Mouse (Mus musculus) layer of hippocampus, postnatal 25 days (tissue): ENCODE results near the gene Arhgap31. TPM values are rescaled to one million over a fixed set of nuclear protein-coding genes. Genes with fewer than 3 reads are reported as not detected.

Experiments
- DNase-seq, 2 experiments: peaks; one replicate each; pipeline ENCODE4 v3.0.0; 2022; ENCODE audit warnings: mixed read lengths in 2 of 2, low spot score in 1 of 2; ENCODE audit errors: extremely low spot score in 1 of 2
- total RNA-seq, 2 experiments: library from RNA; stranded (reverse); gene quantifications; 2 replicates each; pipeline ENCODE4 v1.2.3; 2021

Arhgap31 gene
- total RNA-seq, 2 experiments from 2014 or later = 18.1 to 18.7 TPM

DNA sequence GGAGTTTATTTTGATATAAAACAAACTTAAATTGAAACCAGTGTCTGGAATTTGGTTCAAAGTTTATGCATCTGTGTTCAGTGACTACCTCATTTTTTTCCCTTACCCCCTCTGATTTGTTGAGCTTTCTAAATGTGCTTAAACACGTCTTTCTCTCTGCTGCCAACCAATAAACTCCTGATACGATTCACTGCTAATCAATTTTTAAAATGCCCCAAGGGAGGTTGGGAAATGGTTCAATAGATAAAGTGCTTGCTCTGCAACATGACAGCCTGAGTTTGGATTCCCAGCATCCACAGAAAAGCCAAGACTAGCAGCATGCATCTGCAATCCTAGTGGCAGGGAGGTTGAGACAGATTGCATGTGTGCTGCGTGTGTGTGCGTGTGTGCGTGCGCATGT lies 99.4 kb downstream of the Arhgap31 start:
- DNase-seq = no peak

DNA sequence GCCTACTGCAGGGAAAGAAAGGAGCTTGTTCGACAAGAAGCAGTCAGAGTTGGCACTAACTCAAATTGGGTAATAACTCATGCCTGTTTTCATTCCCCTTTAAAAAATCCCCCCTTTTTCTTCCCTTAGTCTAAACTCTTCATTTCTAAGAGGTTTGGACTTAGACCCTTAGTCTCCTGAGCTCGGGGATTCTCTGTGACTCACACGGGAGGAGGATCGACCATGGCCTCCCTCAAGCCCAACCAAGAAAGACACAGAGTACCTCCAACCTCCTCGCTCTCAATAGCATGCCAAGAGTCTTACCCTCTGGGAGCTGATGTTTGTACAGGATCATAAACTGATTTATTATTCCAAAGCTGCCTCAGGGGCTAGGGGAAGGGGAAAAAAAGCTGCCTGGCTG lies 100.4 kb downstream of the Arhgap31 start:
- DNase-seq = no peak

DNA sequence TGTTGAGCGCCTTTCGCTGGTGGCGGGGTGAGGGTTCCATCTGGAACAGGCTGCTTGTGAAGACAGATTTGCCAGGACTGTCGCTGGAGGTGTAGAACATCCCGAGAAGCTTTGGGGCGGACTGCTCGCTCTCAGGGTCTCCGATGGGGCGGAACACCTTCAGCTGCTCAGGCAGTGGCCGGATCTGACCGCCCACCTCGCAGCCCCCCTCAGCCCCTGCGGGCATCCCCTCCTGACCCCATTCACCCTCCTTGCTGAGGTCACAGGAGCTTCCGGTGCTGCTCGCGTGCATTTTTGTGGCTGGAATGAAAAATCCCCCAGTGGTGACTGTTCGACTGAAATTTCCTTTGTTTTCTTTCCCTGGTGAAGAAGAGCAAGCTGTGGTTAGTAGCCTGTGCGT lies 104.0 kb downstream of the Arhgap31 start:
- no peak for DNase-seq

DNA sequence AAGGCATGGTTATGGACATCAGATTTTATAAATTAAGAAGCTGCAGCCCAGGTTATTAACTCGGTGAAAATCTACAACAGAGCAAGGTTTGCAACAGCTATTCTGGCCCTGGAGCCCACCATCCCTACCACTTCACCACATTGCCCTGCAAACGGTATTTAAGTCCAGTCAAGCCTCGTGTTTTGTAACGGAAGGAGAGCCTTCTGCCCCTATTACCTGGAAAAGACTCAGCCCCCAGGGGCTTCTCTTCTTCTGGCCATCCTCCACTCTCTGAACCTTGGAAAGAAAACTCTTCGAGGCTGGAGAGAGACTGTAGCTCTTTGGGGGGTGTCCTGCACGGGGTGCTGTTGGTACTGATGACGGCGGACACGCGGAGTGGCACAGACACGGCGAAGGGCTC lies 104.4 kb downstream of the Arhgap31 start:
- DNase-seq = no peak

DNA sequence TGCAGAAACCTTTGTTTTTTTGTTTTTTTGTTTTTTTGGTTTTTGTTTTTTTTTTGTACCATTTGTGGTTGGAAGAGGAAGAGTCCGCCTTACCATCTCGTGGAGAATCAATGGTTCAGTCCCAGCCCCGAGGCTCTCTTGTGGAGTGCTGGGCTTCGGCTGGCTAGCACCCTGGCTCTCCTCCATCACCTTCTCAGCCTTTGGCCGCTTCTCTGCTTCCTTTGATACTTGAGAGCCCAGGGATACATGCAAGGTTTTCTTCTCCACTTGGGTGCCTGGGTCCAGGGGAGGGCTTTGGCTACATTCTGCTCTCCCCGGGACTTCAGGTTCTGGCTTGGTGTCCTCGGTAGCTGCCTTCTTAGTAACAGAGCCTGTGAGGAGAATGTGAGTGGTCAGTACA lies 106.6 kb downstream of the Arhgap31 start:
- no peak for DNase-seq

DNA sequence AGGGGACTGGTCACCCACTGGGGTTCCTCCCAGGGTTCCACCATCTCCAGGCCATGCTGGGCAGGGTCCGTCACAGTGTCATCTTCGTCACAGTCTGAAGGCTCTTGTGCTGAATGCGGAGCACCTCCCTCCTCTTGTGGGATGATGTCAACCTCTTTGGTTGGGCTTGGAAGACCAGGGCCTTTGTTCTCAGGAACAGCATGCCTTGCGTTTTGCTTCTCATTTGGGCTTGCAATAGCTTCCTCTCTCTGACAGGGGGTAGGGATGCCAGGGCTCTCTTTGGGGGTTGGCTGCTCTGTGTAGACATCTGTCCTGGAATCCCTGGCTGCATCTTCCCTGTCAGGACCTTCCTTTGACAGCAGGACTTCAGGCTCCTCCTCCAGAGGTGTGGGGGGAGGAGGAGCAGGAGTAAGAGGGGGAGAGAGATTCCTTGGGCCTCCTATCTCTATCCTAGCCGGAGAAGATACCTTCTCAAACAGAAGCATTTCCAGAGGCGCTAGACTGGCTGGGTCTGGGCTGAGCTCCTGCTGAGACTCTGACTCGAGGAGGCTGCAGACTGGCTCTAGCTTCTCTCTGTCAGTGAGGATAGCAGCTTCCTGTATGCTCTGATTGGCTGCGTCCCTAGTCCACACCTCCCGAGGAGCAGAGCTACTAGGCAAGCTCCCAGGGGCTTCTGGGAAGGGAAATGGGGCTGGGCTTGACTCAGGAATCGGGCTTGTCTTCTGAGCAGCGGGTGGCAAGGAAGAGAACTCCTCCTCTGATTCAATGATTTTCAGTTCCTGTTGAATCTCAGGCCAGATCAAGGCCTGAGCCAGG lies 109.9 kb downstream of the Arhgap31 start:
- DNase-seq = no peak

DNA sequence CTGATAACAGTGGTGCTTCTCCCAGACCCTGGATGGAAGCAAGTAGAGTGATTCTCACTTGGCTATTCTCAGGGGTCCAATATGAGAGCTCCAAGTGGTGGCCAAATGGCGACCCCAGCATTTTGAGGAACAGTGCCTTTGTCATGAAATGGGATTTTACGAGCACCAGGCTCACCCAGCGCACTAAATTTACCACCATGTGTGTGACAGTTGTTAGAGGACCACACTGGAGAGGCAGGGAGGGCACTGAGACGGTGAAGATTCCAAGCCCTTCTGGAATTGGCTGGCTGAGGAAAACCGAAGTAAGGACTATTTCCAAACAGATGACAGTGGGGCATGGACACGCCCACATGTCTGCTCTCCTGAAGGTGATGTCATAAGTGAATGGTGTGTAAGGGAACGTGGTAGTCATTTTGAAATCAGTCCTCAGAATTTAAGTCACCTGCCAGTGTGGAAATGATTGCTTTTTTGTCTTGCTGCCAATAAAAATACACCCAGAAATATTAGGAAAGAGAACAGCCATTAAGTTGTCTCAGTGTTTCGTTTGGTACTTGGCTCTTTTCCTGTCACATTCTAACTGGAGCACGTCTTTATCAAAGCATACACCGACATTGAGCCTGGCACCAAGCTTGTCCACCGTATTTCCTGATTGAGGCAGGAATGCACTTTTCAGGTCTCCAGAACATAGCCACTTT lies 113.9 kb downstream of the Arhgap31 start:
- no peak for DNase-seq

DNA sequence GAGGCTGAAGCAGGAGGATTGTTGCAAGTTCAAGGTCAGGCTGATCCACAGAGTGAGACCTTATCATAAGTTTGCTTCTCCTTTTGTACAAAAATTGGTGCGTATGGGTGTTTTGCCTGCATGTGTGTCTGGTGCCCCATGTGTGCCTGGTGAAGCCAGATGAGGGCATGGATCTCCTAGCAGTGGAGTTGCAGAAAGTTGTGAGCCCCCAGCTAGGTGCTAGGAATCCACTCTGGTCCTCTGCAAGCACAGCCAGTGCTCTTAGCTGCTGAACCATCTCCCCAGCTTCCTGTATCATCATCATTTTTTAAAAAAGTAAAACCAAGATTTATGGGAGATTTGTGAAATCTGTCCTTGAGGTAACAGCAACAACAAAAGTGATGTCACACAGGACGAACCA lies 116.4 kb downstream of the Arhgap31 start:
- DNase-seq = no peak

DNA sequence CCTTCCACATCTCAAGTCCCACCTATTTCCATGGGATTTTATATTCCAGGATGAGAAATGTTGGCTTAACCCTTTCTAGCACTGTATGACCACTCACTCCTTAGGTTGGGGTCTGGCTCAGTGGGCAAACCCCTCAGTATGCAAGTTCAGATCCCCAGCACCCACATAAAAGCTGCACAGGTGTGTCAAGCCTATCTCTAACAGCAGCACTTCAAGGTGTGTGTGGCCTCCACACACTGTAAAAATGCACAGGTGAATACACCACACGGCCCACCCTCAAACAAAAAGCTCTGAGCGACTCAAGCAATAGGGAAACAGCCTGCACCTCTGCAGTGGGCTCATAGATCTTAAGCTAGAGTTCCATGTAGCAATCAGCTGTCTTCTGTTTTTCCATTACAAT lies 117.0 kb downstream of the Arhgap31 start:
- no peak for DNase-seq

DNA sequence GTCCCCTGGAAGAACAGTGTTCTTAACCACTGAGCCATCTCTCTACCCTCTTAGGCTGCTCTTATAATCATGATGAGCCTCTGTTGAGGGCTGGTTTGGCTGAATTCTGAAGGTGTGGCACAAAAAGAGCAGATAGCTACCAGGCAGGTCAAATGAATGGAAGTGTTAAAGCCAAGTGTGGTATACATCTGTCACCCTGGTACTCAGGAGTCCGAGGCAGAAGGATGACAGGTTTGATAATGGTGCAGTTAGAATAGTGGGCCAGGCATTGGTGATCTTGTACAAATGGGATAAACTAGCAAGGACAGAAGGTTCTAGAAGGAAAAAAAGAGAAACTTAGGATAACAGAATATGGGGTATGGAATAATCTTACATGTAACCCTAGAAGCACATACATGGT lies 118.6 kb downstream of the Arhgap31 start:
- no peak for DNase-seq

DNA sequence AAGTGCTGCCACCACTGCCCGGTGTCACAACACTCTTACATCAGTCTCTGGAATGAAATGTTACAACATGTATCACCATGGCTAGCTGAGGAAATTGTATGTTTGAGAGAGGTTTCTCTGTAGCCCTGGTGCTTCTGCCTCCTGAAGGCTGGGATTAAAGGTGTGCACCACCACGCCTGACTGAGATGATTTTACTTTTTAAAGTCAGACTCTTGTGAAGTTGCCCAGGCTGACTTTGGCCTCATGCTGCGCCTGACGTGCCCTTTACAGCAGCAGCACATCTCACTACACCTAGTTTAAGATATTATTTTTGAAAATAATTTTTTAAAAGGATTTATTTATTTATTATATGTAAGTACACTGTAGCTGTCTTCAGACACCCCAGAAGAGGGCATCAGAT lies 120.1 kb downstream of the Arhgap31 start:
- DNase-seq = no peak

DNA sequence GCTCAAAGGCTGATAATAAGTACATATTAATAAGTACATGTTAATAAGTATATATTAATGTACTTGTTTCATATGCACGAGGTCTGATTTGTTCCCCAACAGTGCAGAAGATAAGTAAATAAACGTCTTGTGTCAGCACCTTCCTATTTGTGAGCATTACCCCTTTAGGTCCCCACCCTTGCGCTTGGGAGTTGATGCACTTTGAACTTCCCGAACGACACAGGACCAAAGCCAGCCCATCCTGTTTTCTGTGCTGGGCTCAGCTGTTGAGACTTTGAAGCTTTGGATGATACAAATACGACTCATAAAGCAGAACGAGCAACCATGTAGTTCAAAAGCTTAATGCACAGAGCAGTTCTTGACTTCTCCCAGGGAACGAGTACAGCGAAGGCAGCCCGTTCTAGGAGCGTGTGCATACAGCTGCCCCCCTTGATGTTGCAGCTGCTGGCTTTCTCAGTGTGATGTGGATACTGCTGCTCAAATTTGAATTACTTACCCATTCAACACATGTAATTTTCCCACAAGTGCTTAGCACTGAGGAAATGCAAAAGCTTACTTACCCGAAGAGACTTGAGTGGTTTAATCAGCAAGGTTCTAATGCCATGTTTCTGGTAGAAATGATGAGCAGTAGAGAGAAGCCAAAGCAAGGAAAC lies 120.9 kb downstream of the Arhgap31 start:
- no peak for DNase-seq

DNA sequence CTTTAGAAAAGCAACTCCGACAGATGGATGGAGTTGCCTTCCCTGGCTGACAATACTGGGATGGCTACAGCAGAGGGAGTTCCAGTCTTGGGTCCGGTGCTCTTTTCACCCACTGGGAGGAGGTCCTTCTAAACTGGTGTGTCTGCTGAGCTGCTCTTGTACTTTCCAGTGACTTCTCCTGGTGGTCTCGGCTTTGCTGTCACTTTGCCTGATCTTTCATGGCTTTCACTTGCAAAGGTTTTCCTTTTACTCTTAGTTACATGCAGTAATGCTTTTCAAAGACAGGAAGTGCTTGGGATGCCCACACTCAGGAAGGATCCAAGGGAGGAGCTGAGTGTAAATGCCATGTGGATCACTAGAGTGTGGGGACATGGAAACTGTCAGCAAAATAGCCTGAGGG lies 121.6 kb downstream of the Arhgap31 start:
- DNase-seq = no peak

DNA sequence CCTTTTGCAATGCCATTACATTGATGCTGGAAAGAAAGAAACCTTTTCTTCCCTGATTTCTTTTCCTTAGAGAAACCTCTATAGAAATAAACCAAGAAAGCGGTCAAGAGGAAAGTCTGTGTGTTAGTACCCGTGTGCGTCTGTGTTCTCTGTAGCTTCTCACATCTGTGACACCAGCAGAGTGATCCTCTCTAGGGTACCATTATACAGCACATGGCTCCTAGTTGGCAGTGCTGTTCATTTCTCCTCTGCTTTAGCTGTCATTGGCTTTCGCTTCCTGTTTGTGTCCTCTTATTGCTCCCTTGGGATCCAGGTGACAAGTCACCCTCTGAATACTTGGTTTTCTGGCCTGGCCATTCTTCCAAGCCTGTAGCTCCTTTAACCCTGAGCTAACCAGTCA lies 125.5 kb downstream of the Arhgap31 start:
- no peak for DNase-seq

DNA sequence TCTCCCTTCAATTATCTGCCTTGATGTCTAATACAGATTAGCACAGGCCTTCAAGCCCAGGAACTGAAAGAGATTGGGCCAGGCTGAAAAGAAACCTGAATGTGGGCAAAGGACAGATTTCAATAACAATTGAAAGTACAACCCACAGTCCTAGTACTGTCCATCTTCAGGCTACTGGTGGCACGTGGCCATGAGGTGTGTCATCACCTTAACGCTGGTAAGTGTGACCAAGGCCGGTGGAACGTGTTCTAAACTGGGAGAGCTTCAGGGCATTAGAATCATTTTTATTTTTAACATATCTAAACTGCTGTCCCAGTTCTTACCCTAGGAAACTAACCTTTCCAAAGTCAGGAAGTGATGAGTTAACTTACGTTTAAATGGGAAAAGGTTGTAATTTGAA lies 125.9 kb downstream of the Arhgap31 start:
- no peak for DNase-seq

DNA sequence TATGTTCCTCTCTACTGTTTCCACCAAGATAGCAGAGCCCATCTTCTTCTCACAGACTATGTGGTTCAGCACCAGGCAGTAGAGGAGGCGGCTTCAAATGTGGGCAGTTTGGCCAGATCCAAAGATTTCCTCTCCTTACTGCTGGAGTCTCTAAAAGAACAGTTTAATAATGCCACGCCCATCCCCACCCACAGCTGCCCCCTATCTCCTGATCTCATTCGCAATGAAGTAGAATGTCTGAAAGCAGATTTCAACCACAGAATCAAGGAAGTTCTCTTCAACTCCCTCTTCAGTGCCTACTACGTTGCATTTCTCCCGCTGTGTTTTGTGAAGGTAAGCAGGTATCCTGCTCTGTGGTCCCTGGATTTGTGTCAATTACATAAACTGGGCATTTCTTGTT lies 127.9 kb downstream of the Arhgap31 start:
- DNase-seq = no peak

DNA sequence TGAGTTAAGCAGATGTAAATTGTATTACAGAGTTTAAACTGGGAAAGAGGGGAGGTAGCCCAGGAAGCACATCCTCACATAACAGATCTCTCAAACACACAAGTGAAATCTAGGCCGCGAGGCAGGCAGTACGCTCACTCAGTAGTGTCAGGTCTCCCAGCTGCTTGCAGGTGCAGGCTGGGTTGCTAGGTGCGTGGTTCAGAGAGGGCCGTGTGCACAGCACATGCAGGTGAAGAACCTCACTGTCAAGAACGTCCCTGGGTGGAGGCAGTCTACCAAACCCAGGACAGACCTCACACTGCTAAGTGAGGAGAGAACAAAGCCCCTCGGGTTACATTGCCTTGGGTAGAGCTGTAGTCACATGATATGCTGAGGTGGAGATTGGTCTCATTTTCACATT lies 128.3 kb downstream of the Arhgap31 start:
- DNase-seq = no peak

DNA sequence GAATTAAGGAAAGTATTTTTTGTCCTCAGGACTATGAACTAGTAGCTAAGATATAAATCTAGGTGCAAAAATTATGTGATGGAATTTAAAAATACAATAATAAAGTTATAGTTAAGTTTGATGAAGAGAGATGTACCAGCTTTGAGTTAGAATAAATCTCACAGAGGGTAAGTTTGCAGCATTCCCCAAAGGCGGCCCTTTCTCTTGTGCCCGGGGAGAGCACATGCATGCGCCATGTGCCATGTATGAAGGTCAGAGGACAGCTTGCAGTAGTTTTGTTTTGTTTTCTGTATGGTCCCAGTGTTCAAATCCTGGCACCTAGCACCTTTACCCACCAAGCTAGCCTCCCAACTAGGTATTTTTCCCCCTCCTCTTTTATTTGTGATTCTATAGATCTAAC lies 141.6 kb downstream of the Arhgap31 start:
- no peak for DNase-seq

DNA sequence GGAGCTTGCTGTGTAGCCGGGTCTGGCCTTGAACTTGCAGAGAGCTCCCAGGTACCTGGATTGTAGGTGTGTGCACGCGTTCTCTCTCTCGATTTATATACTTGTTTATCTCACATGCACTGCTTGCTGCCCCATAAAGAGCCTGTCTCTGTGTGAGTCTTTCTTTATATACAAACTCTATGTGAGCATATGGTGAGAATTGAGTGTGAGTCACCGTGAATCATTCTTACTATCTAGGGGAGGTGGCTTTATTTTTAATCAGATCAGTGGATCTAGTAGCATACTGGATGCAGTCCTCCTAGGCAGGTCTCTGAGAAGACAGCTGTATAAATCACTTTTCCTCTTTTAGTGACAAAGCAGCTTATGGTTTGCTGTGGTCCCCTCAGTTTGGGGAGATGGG lies 144.9 kb downstream of the Arhgap31 start:
- no peak for DNase-seq

DNA sequence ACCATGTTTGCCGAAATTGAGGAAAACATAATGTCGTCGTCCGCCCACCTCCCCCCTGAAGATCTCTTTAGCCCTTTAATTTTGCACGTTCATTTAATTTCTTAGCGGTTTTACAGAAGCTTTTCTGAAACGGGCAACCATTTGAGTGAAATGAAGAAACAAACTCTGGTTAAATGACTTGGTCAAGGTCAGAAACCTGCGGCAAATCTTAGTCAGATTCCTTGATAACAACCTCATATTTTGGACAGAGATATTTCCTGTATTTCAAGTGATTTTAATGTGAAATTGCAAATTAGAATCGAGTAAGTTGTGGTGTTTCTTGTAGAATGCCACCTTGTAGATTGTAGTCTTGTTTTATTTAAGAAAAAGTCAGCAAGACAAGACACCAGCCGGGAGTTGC lies 149.6 kb downstream of the Arhgap31 start:
- no peak for DNase-seq

DNA sequence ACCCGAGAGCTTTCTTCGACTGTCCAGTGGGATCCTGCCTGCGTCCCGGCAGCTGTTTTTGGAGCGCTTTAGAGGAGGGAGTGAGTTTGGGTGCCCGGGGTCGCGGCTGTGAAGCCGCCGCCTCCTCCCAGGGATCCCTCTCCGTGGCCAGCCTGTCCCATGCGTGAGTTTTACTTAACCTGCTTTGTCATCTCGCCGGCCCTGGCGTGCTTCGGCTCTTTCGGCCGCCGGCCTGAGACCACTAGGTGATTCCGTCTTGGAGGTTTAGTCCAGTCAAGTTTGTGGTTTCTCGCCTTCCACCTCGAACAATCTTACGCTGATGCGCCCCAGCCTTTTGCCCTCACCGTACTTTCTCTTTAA lies 150.1 kb downstream of the Arhgap31 start:
- DNase-seq = no peak
